Mouse (Mus musculus) retina, postnatal 7 days (tissue): ENCODE measurements at regions not wholly inside any gene's neighbourhood (a gene's known extent, or its start where the extent isn't known, plus 50 kb on each side); places are given as distances from the start of the nearest gene placed in this dataset.

Source experiments
- DNase-seq: peaks from one replicate; pipeline ENCODE4 v3.0.0-alpha.2; 2012; ENCODE audit warnings: low read depth, low spot score

GRCm38 (mm10) chr6:81586441-81587117 is 336.9 kb upstream of the Gcfc2 start:
- no peak for DNase-seq

GRCm38 (mm10) chr6:81589727-81590126 is 333.7 kb upstream of the Gcfc2 start:
- no peak for DNase-seq

GRCm38 (mm10) chr6:81595926-81596325 is 327.5 kb upstream of the Gcfc2 start:
- no peak for DNase-seq

GRCm38 (mm10) chr6:81608637-81609036 is 314.8 kb upstream of the Gcfc2 start:
- no peak for DNase-seq

GRCm38 (mm10) chr6:81611980-81612379 is 311.5 kb upstream of the Gcfc2 start:
- DNase-seq: no peak

GRCm38 (mm10) chr6:81618018-81618417 is 305.5 kb upstream of the Gcfc2 start:
- DNase-seq: no peak

- DNase-seq: no peak
Observed at GRCm38 (mm10) chr6:81621028-81621427, 302.4 kb upstream of the Gcfc2 start.

GRCm38 (mm10) chr6:81622714-81623113 is 300.8 kb upstream of the Gcfc2 start:
- DNase-seq: no peak

- no peak for DNase-seq
Observed at GRCm38 (mm10) chr6:81625016-81625415, 298.5 kb upstream of the Gcfc2 start.

- DNase-seq: no peak
Observed at GRCm38 (mm10) chr6:81633586-81633985, 289.9 kb upstream of the Gcfc2 start.

- DNase-seq: no peak
Observed at GRCm38 (mm10) chr6:81647615-81648375, 275.7 kb upstream of the Gcfc2 start.

- DNase-seq: no peak
Observed at GRCm38 (mm10) chr6:81651856-81652255, 271.6 kb upstream of the Gcfc2 start.

GRCm38 (mm10) chr6:81655205-81655604 is 268.3 kb upstream of the Gcfc2 start:
- DNase-seq: no peak

- no peak for DNase-seq
Observed at GRCm38 (mm10) chr6:81660478-81661395, 262.7 kb upstream of the Gcfc2 start.

- DNase-seq: no peak
Observed at GRCm38 (mm10) chr6:81668944-81669343, 254.5 kb upstream of the Gcfc2 start.

- DNase-seq: no peak
Observed at GRCm38 (mm10) chr6:81673316-81673715, 250.2 kb upstream of the Gcfc2 start.

- no peak for DNase-seq
Observed at GRCm38 (mm10) chr6:81697284-81697683, 226.2 kb upstream of the Gcfc2 start.

- DNase-seq: no peak
Observed at GRCm38 (mm10) chr6:81698173-81698572, 225.3 kb upstream of the Gcfc2 start.

- no peak for DNase-seq
Observed at GRCm38 (mm10) chr6:81714867-81715266, 208.6 kb upstream of the Gcfc2 start.

GRCm38 (mm10) chr6:81716371-81716770 is 207.1 kb upstream of the Gcfc2 start:
- DNase-seq: no peak

- DNase-seq: no peak
Observed at GRCm38 (mm10) chr6:81724601-81725545, 198.6 kb upstream of the Gcfc2 start.
